In the genomic region with DNA sequence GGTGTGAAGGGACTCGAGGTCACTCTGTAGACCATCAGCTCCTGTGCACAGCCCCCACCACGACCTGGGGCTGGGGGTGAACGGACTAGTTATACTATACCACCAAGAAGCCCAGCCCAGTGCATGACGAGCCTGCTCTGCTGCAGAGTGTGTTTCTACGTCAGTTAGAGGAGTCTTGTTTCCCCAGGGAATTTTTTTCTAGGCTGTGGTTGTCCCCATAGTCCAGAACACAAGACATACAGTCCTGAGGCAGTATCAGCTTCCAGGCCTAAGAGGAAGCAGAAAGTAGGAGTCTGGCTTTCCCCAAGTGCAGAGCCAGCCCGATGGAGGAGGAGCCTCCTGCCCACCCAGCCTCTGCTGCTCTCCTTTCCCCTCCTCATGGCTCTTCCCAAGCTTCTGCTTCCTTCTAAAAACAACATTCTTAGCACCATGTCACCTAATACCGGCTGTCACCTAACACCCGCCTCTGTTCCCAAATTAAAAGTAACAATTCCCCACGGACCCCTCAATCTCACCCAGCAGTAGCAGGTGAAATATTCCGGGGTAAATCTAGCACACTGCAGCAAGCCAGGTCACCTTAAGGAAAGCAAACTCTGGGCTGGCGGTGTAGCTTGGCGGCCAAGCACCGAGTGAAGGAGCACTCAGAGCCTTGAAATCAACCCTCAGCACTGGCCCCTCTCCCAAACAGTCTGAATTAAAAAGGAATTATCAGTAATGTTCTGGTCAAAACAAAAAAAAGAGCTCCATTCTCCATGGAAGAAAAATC, we compare ENCODE assay signal across 7 mouse cellular contexts. TPM values are rescaled to one million over a fixed set of nuclear protein-coding genes. Genes with fewer than 3 reads are reported as not detected.
DNase-seq lines count a peak whose midpoint lies in the region; ATAC-seq and TF ChIP-seq lines count a peak whose summit lies in the region.

No protein-coding gene starts in this region.

- peaks cover 66% of the 10 kb centered on the region for H3K79me2 ChIP-seq in myocyte (ENCODE audit: control insufficient read depth, insufficient read depth)

- TF ChIP-seq POLR2A in myocyte (IDR thresholded peaks at IDR 0.05; ENCODE audit: insufficient read length, low read depth) = no peak

- no peak overlapping the region for H3ac ChIP-seq in myocyte (ENCODE audit: control insufficient read depth, insufficient read length)

- H3K27me3 ChIP-seq in heart, embryonic 14.5 days (ENCODE audit: control insufficient read depth, insufficient read depth, low read length) = no peaks in the 10 kb centered on the region
- H3K27me3 ChIP-seq in myocyte (ENCODE audit: control insufficient read depth, insufficient read depth, insufficient read length) = no peaks in the 10 kb centered on the region

- H3K9me3 ChIP-seq in heart, embryonic 14.5 days (ENCODE audit: control insufficient read depth, low read length) = no peaks in the 10 kb centered on the region

- no peak for ATAC-seq in heart, embryonic 14.5 days (ENCODE audit: insufficient number of reproducible peaks, insufficient read depth, low FRiP score, low read depth)
- ATAC-seq in monocyte, adult 5-6 weeks (replicated peaks; ENCODE audit: insufficient number of reproducible peaks, low FRiP score, low TSS enrichment, poor library complexity, severe bottlenecking) = no peak

- intact Hi-C loops in left cerebral cortex, postnatal 4 days (cut with DNase I) = no loop called here

- 0 out of 2 replicates have a peak overlapping the region, but pooled peaks have one; percentile 41 for H3K9ac ChIP-seq in heart, embryonic 14.5 days (ENCODE audit: low read length)

- H3K4me1 ChIP-seq in heart, embryonic 14.5 days (ENCODE audit: control insufficient read depth in 2 of 2, insufficient read depth in 2 of 2, low read length in 2 of 2) = peaks cover 15 to 21% of the 10 kb centered on the region in 2 experiments

- DNase-seq in left cerebral cortex, adult 9 months (ENCODE audit: low spot score in 2 of 2) = peak; percentile 33 to 34
- DNase-seq in left cerebral cortex, postnatal 4 days = no peak
- peak; percentile 67 for DNase-seq in embryo, embryonic 10 days (ENCODE audit: low spot score)
- DNase-seq in urinary bladder, adult 2 months (ENCODE audit: low spot score) = no peak

- peak overlapping the region; percentile 59 for H3K27ac ChIP-seq in heart, embryonic 14.5 days (replicated peaks in 1 of 2; ENCODE audit: control insufficient read depth in 1 of 2, insufficient read depth in 1 of 2, low read depth in 2 of 2, low read length in 2 of 2)

- peak overlapping the region in 1 of 2 experiments; percentile 8; a peak in 1 of 4 replicates for H3K4me3 ChIP-seq in heart, embryonic 14.5 days (ENCODE audit: control insufficient read depth in 1 of 2, insufficient read depth in 1 of 2, low read depth in 1 of 2, low read length in 2 of 2)
- no peak overlapping the region for H3K4me3 ChIP-seq in myocyte

- WGBS in heart, embryonic 14.5 days = 22% methylated on average over 13 of the region's 13 CpGs

- H3K4me2 ChIP-seq in heart, embryonic 14.5 days (ENCODE audit: low read length) = peak overlapping the region; percentile 55
- peak overlapping the region; percentile 75 for H3K4me2 ChIP-seq in myocyte (ENCODE audit: low read depth)

- H3K36me3 ChIP-seq in heart, embryonic 14.5 days (ENCODE audit: control insufficient read depth, insufficient read depth, low read length) = no peaks in the 10 kb centered on the region
- no peaks in the 10 kb centered on the region for H3K36me3 ChIP-seq in myocyte (ENCODE audit: control insufficient read depth, insufficient read depth)

TF ChIP-seq in myocyte, 11 proteins besides CTCF, POLR2A, EP300 and RAD21:
- TF ChIP-seq POLR2AphosphoS2 (IDR thresholded peaks at IDR 0.05; ENCODE audit: insufficient read length, low read depth) = no peak
- TF ChIP-seq MYOG (IDR thresholded peaks at IDR 0.05; ENCODE audit: control insufficient read depth in 1 of 3, insufficient read depth in 1 of 3, insufficient read length in 2 of 3, low read depth in 2 of 3) = no peak
- no peak for TF ChIP-seq USF1 (IDR thresholded peaks at IDR 0.05; ENCODE audit: low read depth)
- no peak for TF ChIP-seq SRF (IDR thresholded peaks at IDR 0.05; ENCODE audit: control insufficient read depth, insufficient read length, low read depth)
TF ChIP-seq in myocyte: peak in this region for 0.

RNA-seq across cellular contexts. Expression of gene Rras2, which starts 45.5 kb away (rescaled TPM):
- 10 to 100 TPM; 71.3 to 74.0 TPM for total RNA-seq in left cerebral cortex, postnatal 4 days (2021)
- polyA plus RNA-seq in heart, embryonic 14.5 days (2014; fragmentation: Nextera tagmentation; extraction: Ambion mirVana) = 56.3 and 63.2 TPM in 2 replicates
- polyA plus RNA-seq in myocyte (2012; fragmentation: generic; extraction: Trizol) = 57.4 TPM
- total RNA-seq in monocyte, adult 5-6 weeks (2017) = 17.4 to 51.9 TPM (median 23.4 TPM) in 3 replicates
- 32.3 and 41.7 TPM in 2 replicates for polyA plus RNA-seq in urinary bladder, adult 2 months (2012; rRNA removed)

Comparison
In these comparisons a context has a peak if more than half of its experiments do, and no peak if none do; other contexts are left out.
1. DNase-seq: peak in left cerebral cortex, adult 9 months (2 of 2) and embryo, embryonic 10 days (single experiment); none in left cerebral cortex, postnatal 4 days (single experiment) and urinary bladder, adult 2 months (single experiment).